Mouse (Mus musculus): Measurements from ENCODE around the gene Sun1. TPM values are rescaled to one million over a fixed set of nuclear protein-coding genes. Genes with fewer than 3 reads are reported as not detected.

The Sun1 gene
- polyA plus RNA-seq, 1 experiment from 2014 or later: 35.1 TPM

- WGBS: 58% methylated on average over 4 of the region's 4 CpGs
- TF ChIP-seq CTCF (IDR thresholded peaks at IDR 0.05) (no peak), EP300 (IDR thresholded peaks at IDR 0.05) (peak; percentile 80)
- Histone ChIP-seq H3K4me1 (ENCODE audit: insufficient read depth, low read depth, low read length) (no peaks in the 10 kb centered on the region; the same call in 1 of the 2 replicates), H3K27me3 (replicated peaks; ENCODE audit: insufficient read depth, low read length) (no peaks in the 10 kb centered on the region), H3K27ac (ENCODE audit: low read length) (peak overlapping the region; percentile 66; the same call in 1 of the 2 replicates), H3K9ac (replicated peaks; ENCODE audit: low read depth) (no peak overlapping the region), H3K9me3 (ENCODE audit: low read length) (no peaks in the 10 kb centered on the region), H3K36me3 (ENCODE audit: insufficient read depth, low read length) (peaks cover 20% of the 10 kb centered on the region; the same call in 1 of the 2 replicates), H3K4me2 (replicated peaks; ENCODE audit: low read depth, low read length) (no peak overlapping the region), H3K4me3 (ENCODE audit: low read depth, low read length) (no peak overlapping the region)
- ATAC-seq (peak; percentile 92), DNase-seq (ENCODE audit: low spot score) (peak; percentile 56)
These were observed 20.2 kb downstream of the Sun1 start for GRCm38 (mm10) chr5:139220610-139221009.

GRCm38 (mm10) chr5:139223331-139223730 lies 22.9 kb downstream of the Sun1 start:
- Histone ChIP-seq H3K27ac (ENCODE audit: low read length) (no peak overlapping the region), H3K27me3 (replicated peaks; ENCODE audit: insufficient read depth, low read length) (no peaks in the 10 kb centered on the region), H3K36me3 (ENCODE audit: insufficient read depth, low read length) (peaks cover 35% of the 10 kb centered on the region; the same call in 1 of the 2 replicates), H3K9me3 (ENCODE audit: low read length) (no peaks in the 10 kb centered on the region), H3K9ac (replicated peaks; ENCODE audit: low read depth) (no peak overlapping the region), H3K4me3 (ENCODE audit: low read depth, low read length) (no peak overlapping the region), H3K4me1 (ENCODE audit: insufficient read depth, low read depth, low read length) (no peaks in the 10 kb centered on the region; the same call in 1 of the 2 replicates), H3K4me2 (replicated peaks; ENCODE audit: low read depth, low read length) (no peak overlapping the region)
- TF ChIP-seq EP300 (IDR thresholded peaks at IDR 0.05): no peak
- no peak for TF ChIP-seq CTCF (IDR thresholded peaks at IDR 0.05)
- 97% methylated on average over 10 of the region's 10 CpGs for WGBS
- DNase-seq (ENCODE audit: low spot score) (no peak), ATAC-seq (no peak)

GRCm38 (mm10) chr5:139227236-139227635 lies 26.8 kb downstream of the Sun1 start:
- Histone ChIP-seq H3K27ac (ENCODE audit: low read length) (no peak overlapping the region), H3K27me3 (replicated peaks; ENCODE audit: insufficient read depth, low read length) (no peaks in the 10 kb centered on the region), H3K36me3 (ENCODE audit: insufficient read depth, low read length) (peaks cover 41% of the 10 kb centered on the region), H3K4me1 (ENCODE audit: insufficient read depth, low read depth, low read length) (no peaks in the 10 kb centered on the region), H3K4me3 (ENCODE audit: low read depth, low read length) (no peak overlapping the region), H3K4me2 (replicated peaks; ENCODE audit: low read depth, low read length) (no peak overlapping the region), H3K9me3 (ENCODE audit: low read length) (no peaks in the 10 kb centered on the region), H3K9ac (replicated peaks; ENCODE audit: low read depth) (no peak overlapping the region)
- 96% methylated on average over 4 of the region's 4 CpGs for whole genome bisulfite sequencing
- no peak for TF ChIP-seq CTCF (IDR thresholded peaks at IDR 0.05)
- TF ChIP-seq EP300 (IDR thresholded peaks at IDR 0.05): no peak
- no peak for DNase-seq (ENCODE audit: low spot score)
- no peak for ATAC-seq

- no peak for DNase-seq (ENCODE audit: low spot score)
- 96% methylated on average over 2 of the region's 2 CpGs for WGBS
- H3K36me3 ChIP-seq (ENCODE audit: insufficient read depth, low read length): peaks cover 41% of the 10 kb centered on the region
These were observed 27.2 kb downstream of the Sun1 start for GRCm38 (mm10) chr5:139227645-139228044.

GRCm38 (mm10) chr5:139228318-139228717 lies 27.9 kb downstream of the Sun1 start:
- Histone ChIP-seq H3K27ac (ENCODE audit: low read length) (no peak overlapping the region), H3K4me3 (ENCODE audit: low read depth, low read length) (no peak overlapping the region), H3K4me2 (replicated peaks; ENCODE audit: low read depth, low read length) (no peak overlapping the region), H3K9ac (replicated peaks; ENCODE audit: low read depth) (no peak overlapping the region), H3K27me3 (replicated peaks; ENCODE audit: insufficient read depth, low read length) (no peaks in the 10 kb centered on the region), H3K4me1 (ENCODE audit: insufficient read depth, low read depth, low read length) (no peaks in the 10 kb centered on the region), H3K9me3 (ENCODE audit: low read length) (no peaks in the 10 kb centered on the region), H3K36me3 (ENCODE audit: insufficient read depth, low read length) (peaks cover 42% of the 10 kb centered on the region)
- no peak for ATAC-seq
- no peak for DNase-seq (ENCODE audit: low spot score)
- TF ChIP-seq EP300 (IDR thresholded peaks at IDR 0.05) (no peak), CTCF (IDR thresholded peaks at IDR 0.05) (no peak)
- 95% methylated on average over 3 of the region's 3 CpGs for WGBS

More at GRCm38 (mm10) chr5:139227645-139228044, 27.2 kb downstream of the Sun1 start:
- no peak overlapping the region for H3K4me3 ChIP-seq (ENCODE audit: low read depth, low read length)
- TF ChIP-seq CTCF (IDR thresholded peaks at IDR 0.05) (no peak), EP300 (IDR thresholded peaks at IDR 0.05) (no peak)
- H3K4me1 ChIP-seq (ENCODE audit: insufficient read depth, low read depth, low read length): no peaks in the 10 kb centered on the region
- no peaks in the 10 kb centered on the region for H3K27me3 ChIP-seq (replicated peaks; ENCODE audit: insufficient read depth, low read length)
- no peak overlapping the region for H3K27ac ChIP-seq (ENCODE audit: low read length)
- no peaks in the 10 kb centered on the region for H3K9me3 ChIP-seq (ENCODE audit: low read length)
- H3K4me2 ChIP-seq (replicated peaks; ENCODE audit: low read depth, low read length): no peak overlapping the region
- H3K9ac ChIP-seq (replicated peaks; ENCODE audit: low read depth): no peak overlapping the region
- no peak for ATAC-seq

GRCm38 (mm10) chr5:139229716-139230115 lies 29.3 kb downstream of the Sun1 start:
- ATAC-seq (no peak), DNase-seq (ENCODE audit: low spot score) (no peak)
- no peak for TF ChIP-seq EP300 (IDR thresholded peaks at IDR 0.05)
- no peak for TF ChIP-seq CTCF (IDR thresholded peaks at IDR 0.05)
- Histone ChIP-seq H3K27me3 (replicated peaks; ENCODE audit: insufficient read depth, low read length) (no peaks in the 10 kb centered on the region), H3K9me3 (ENCODE audit: low read length) (no peaks in the 10 kb centered on the region), H3K4me2 (replicated peaks; ENCODE audit: low read depth, low read length) (no peak overlapping the region), H3K4me1 (ENCODE audit: insufficient read depth, low read depth, low read length) (no peaks in the 10 kb centered on the region), H3K9ac (replicated peaks; ENCODE audit: low read depth) (no peak overlapping the region), H3K27ac (ENCODE audit: low read length) (no peak overlapping the region), H3K4me3 (ENCODE audit: low read depth, low read length) (no peak overlapping the region), H3K36me3 (ENCODE audit: insufficient read depth, low read length) (peaks cover 47% of the 10 kb centered on the region)
- WGBS: 96% methylated on average over 3 of the region's 3 CpGs

GRCm38 (mm10) chr5:139232083-139232482 lies 31.6 kb downstream of the Sun1 start:
- no peaks in the 10 kb centered on the region for H3K9me3 ChIP-seq (ENCODE audit: low read length)
- 84% methylated on average over 3 of the region's 3 CpGs for WGBS
- H3K9ac ChIP-seq (replicated peaks; ENCODE audit: low read depth): no peak overlapping the region
- no peak overlapping the region for H3K4me2 ChIP-seq (replicated peaks; ENCODE audit: low read depth, low read length)
- DNase-seq (ENCODE audit: low spot score): no peak
- no peak for TF ChIP-seq EP300 (IDR thresholded peaks at IDR 0.05)
- no peak overlapping the region for H3K4me3 ChIP-seq (ENCODE audit: low read depth, low read length)
- no peaks in the 10 kb centered on the region for H3K4me1 ChIP-seq (ENCODE audit: insufficient read depth, low read depth, low read length)
- H3K27me3 ChIP-seq (replicated peaks; ENCODE audit: insufficient read depth, low read length): no peaks in the 10 kb centered on the region
- peaks cover 56% of the 10 kb centered on the region for H3K36me3 ChIP-seq (ENCODE audit: insufficient read depth, low read length)
- ATAC-seq: no peak
- no peak overlapping the region for H3K27ac ChIP-seq (ENCODE audit: low read length)
